Mouse (Mus musculus): ENCODE results near the gene Cmtm7.

GRCm38 (mm10) chr9:114758801-114759200, 22.9 kb downstream of the Cmtm7 start:
- TF ChIP-seq GATA1 (IDR thresholded peaks at IDR 0.05; ENCODE audit: low read length) (no peak), TAL1 (IDR thresholded peaks at IDR 0.05; ENCODE audit: low read length) (no peak)
